Mouse (Mus musculus): ENCODE results near the gene Fibp. TPM values are rescaled to one million over a fixed set of nuclear protein-coding genes. Genes with fewer than 3 reads are reported as not detected.
A peak's percentile ranks its signal among the peaks of the same experiment; 100 is the strongest.

Gene Fibp
- polyA plus RNA-seq, 2 experiments = 113 to 139 TPM

- no peak for ATAC-seq (ENCODE audit: low FRiP score, low read depth)
Measured at GRCm38 (mm10) chr19:5485371-5485770, 25.0 kb downstream of the Fibp start.

GRCm38 (mm10) chr19:5485821-5486220 lies 25.4 kb downstream of the Fibp start:
- ATAC-seq (ENCODE audit: low FRiP score, low read depth) (no peak), DNase-seq (ENCODE audit: low spot score) (no peak)
- Histone ChIP-seq H3K4me2 (replicated peaks; ENCODE audit: low read depth, low read length, severe bottlenecking) (no peak overlapping the region), H3K9me3 (ENCODE audit: control insufficient read depth, low read length) (no peaks in the 10 kb centered on the region), H3K4me3 (replicated peaks; ENCODE audit: low read length) (no peak overlapping the region), H3K4me1 (ENCODE audit: control insufficient read depth, insufficient read depth, low read length) (peaks cover 14% of the 10 kb centered on the region), H3K9ac (ENCODE audit: low read depth, low read length, severe bottlenecking) (no peak overlapping the region), H3K27ac (replicated peaks; ENCODE audit: low read depth, low read length) (no peak overlapping the region), H3K36me3 (ENCODE audit: control insufficient read depth, insufficient read depth, low read length) (peaks cover 56% of the 10 kb centered on the region), H3K27me3 (ENCODE audit: control insufficient read depth, insufficient read depth, low read length) (no peaks in the 10 kb centered on the region)
- no peak for TF ChIP-seq POLR2A (IDR thresholded peaks at IDR 0.05; ENCODE audit: borderline replicate concordance, extremely low read depth, insufficient read depth, insufficient read length)
- 96% methylated on average over 7 of the region's 7 CpGs for WGBS

More at GRCm38 (mm10) chr19:5485371-5485770, 25.0 kb downstream of the Fibp start:
- no peaks in the 10 kb centered on the region for H3K9me3 ChIP-seq (ENCODE audit: control insufficient read depth, low read length)
- H3K4me3 ChIP-seq (replicated peaks; ENCODE audit: low read length) = no peak overlapping the region
- H3K4me2 ChIP-seq (replicated peaks; ENCODE audit: low read depth, low read length, severe bottlenecking) = no peak overlapping the region
- no peak for DNase-seq (ENCODE audit: low spot score)
- no peak overlapping the region for H3K27ac ChIP-seq (replicated peaks; ENCODE audit: low read depth, low read length)
- 91% methylated on average over 8 of the region's 8 CpGs for WGBS
- no peak for TF ChIP-seq POLR2A (IDR thresholded peaks at IDR 0.05; ENCODE audit: borderline replicate concordance, extremely low read depth, insufficient read depth, insufficient read length)
- peaks cover 14% of the 10 kb centered on the region for H3K4me1 ChIP-seq (ENCODE audit: control insufficient read depth, insufficient read depth, low read length)
- H3K9ac ChIP-seq (ENCODE audit: low read depth, low read length, severe bottlenecking) = no peak overlapping the region
- H3K36me3 ChIP-seq (ENCODE audit: control insufficient read depth, insufficient read depth, low read length) = peaks cover 61% of the 10 kb centered on the region
- H3K27me3 ChIP-seq (ENCODE audit: control insufficient read depth, insufficient read depth, low read length) = no peaks in the 10 kb centered on the region

DNA sequence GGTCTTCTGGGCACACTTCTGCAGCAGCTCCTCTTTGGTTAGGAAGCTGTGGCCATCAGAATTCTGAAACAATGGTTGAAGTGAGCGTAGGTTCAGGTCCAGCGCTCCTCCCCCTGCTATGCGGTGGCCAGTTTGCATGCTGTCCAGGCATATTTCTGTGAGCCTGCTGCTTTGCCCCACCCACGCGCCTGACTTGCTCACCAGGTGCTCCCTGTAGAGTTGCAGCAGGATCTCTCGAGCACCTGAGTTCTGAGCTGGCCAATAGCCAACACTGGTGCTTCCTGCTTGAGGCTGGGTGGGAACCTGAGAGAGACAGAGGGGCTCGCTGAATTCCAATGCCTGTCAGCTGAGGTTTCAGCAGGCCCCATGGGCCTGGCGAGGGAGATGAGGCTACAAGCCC lies 25.9 kb downstream of the Fibp start:
- WGBS = 79% methylated on average over 8 of the region's 8 CpGs
- Histone ChIP-seq H3K36me3 (ENCODE audit: control insufficient read depth, insufficient read depth, low read length) (peaks cover 51% of the 10 kb centered on the region), H3K9ac (ENCODE audit: low read depth, low read length, severe bottlenecking) (no peak overlapping the region)

DNA sequence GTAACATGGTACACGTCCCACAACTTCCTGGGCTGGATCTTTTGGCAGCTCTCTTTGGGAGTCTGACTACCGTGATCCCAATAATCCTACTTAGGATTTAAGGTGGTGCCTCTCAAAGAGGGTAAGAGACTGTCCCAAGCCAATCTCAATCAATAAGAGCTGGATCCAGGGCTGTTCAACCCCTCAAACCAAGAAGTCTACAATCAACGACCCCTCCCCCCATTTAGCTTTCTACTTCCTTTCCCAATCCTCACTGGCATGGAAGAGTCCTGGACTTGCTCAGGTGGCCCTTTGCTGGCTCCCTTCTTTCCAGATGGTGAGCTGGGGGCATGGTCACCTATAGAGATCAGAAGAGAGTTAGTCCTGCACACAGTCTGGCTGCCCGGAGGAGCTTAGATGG lies 26.4 kb downstream of the Fibp start:
- TF ChIP-seq POLR2A (IDR thresholded peaks at IDR 0.05; ENCODE audit: borderline replicate concordance, extremely low read depth, insufficient read depth, insufficient read length) = no peak
- no peaks in the 10 kb centered on the region for H3K27me3 ChIP-seq (ENCODE audit: control insufficient read depth, insufficient read depth, low read length)
- 0 out of 2 replicates have a peak overlapping the region, but pooled peaks have one; percentile 57 for H3K4me3 ChIP-seq (replicated peaks; ENCODE audit: low read length)
- peaks cover 14% of the 10 kb centered on the region for H3K4me1 ChIP-seq (ENCODE audit: control insufficient read depth, insufficient read depth, low read length)
- no peak overlapping the region for H3K9ac ChIP-seq (ENCODE audit: low read depth, low read length, severe bottlenecking)
- H3K36me3 ChIP-seq (ENCODE audit: control insufficient read depth, insufficient read depth, low read length) = peaks cover 47% of the 10 kb centered on the region
- no peaks in the 10 kb centered on the region for H3K9me3 ChIP-seq (ENCODE audit: control insufficient read depth, low read length)
- H3K27ac ChIP-seq (replicated peaks; ENCODE audit: low read depth, low read length) = no peak overlapping the region
- ATAC-seq (ENCODE audit: low FRiP score, low read depth) = no peak
- peak overlapping the region; percentile 77 for H3K4me2 ChIP-seq (replicated peaks; ENCODE audit: low read depth, low read length, severe bottlenecking)
- no peak for DNase-seq (ENCODE audit: low spot score)
- WGBS = 86% methylated on average over 4 of the region's 4 CpGs

More for the DNA sequence above, 25.9 kb downstream of the Fibp start:
- no peak for TF ChIP-seq POLR2A (IDR thresholded peaks at IDR 0.05; ENCODE audit: borderline replicate concordance, extremely low read depth, insufficient read depth, insufficient read length)
- no peak for DNase-seq (ENCODE audit: low spot score)
- no peak overlapping the region for H3K4me3 ChIP-seq (replicated peaks; ENCODE audit: low read length)
- H3K4me2 ChIP-seq (replicated peaks; ENCODE audit: low read depth, low read length, severe bottlenecking) = no peak overlapping the region
- H3K4me1 ChIP-seq (ENCODE audit: control insufficient read depth, insufficient read depth, low read length) = peaks cover 14% of the 10 kb centered on the region
- no peaks in the 10 kb centered on the region for H3K9me3 ChIP-seq (ENCODE audit: control insufficient read depth, low read length)
- no peaks in the 10 kb centered on the region for H3K27me3 ChIP-seq (ENCODE audit: control insufficient read depth, insufficient read depth, low read length)
- H3K27ac ChIP-seq (replicated peaks; ENCODE audit: low read depth, low read length) = no peak overlapping the region
- ATAC-seq (ENCODE audit: low FRiP score, low read depth) = no peak

GRCm38 (mm10) chr19:5487768-5488550 lies 27.5 kb downstream of the Fibp start, which contains the start of gene Mus81:
TSS of gene Mus81 (minus strand) at chr19:5488402.
- ATAC-seq (ENCODE audit: low FRiP score, low read depth) (peak; percentile 71), DNase-seq (ENCODE audit: low spot score) (peak; percentile 96)
- H3K27me3 ChIP-seq (ENCODE audit: control insufficient read depth, insufficient read depth, low read length) = no peaks in the 10 kb centered on the region
- peak within 1 kb of the TSS; percentile 57 for H3K4me3 ChIP-seq (replicated peaks; ENCODE audit: low read length)
- peak within 1 kb of the TSS; percentile 93 for H3K27ac ChIP-seq (replicated peaks; ENCODE audit: low read depth, low read length)
- peak within 1 kb of the TSS; percentile 48 for H3K9ac ChIP-seq (ENCODE audit: low read depth, low read length, severe bottlenecking)
- peak; percentile 27; the same call in 1 of the 2 replicates for TF ChIP-seq POLR2A (IDR thresholded peaks at IDR 0.05; ENCODE audit: borderline replicate concordance, extremely low read depth, insufficient read depth, insufficient read length)
- no peaks in the 10 kb centered on the region for H3K9me3 ChIP-seq (ENCODE audit: control insufficient read depth, low read length)
- H3K36me3 ChIP-seq (ENCODE audit: control insufficient read depth, insufficient read depth, low read length) = peaks cover 43% of the 10 kb centered on the region
- whole genome bisulfite sequencing = under 1% methylated on average over 35 of the region's 39 CpGs
- peak within 1 kb of the TSS; percentile 77 for H3K4me2 ChIP-seq (replicated peaks; ENCODE audit: low read depth, low read length, severe bottlenecking)
- peaks cover 19% of the 10 kb centered on the region for H3K4me1 ChIP-seq (ENCODE audit: control insufficient read depth, insufficient read depth, low read length)
